Comparison of ENCODE assay signal across 9 mouse cellular contexts in the genomic region with DNA sequence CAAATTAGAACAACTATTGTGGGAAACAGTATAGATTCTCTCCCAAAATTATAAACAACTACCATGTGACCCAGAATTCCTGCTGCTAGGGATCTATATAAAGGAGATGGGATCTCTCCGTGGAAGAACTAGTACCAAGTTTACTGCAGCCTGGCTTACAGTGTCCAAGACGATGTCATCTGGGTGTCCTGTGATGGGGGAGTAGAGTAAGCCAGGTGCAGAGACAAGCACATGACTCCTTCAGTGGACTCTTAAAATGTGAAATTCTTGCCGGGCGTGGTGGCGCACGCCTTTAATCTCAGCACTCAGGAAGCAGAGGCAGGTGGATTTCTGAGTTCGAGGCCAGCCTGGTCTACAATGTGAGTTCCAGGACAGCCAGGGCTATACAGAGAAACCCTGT. TPM values are rescaled to one million over a fixed set of nuclear protein-coding genes. Genes with fewer than 3 reads are reported as not detected.
"Had no signal": no experiment of that assay in that cellular context is flagged by ENCODE, and none has a peak within 500 bp of the region (broad histone marks: within the 10 kb centered on the region; RNA-seq: fewer than 3 reads in every experiment).

No protein-coding gene starts in this region.

RNA-seq across cellular contexts. Expression of a gene that starts 8.1 kb away (rescaled TPM):
- polyA plus RNA-seq: erythroblast, embryonic 14.5 days had no signal

RNA-seq across cellular contexts. Expression of a gene that starts 51.2 kb away (rescaled TPM):
- polyA plus RNA-seq: embryonic facial prominence, embryonic 13.5 days; forebrain, embryonic 11.5 days; forebrain, embryonic 12.5 days; forebrain, embryonic 13.5 days; forebrain, embryonic 14.5 days; forebrain, embryonic 15.5 days; forebrain, embryonic 16.5 days; forebrain, postnatal 0 days had no signal
